Mouse (Mus musculus) forelimb bud, embryonic 11.5 days (tissue): ENCODE data around the gene Hdac9.

Experiments
- DNase-seq: peaks from one replicate; pipeline ENCODE4 v3.0.0-alpha.2; 2012; ENCODE audit warnings: low read depth, low spot score

The Hdac9 gene

DNA sequence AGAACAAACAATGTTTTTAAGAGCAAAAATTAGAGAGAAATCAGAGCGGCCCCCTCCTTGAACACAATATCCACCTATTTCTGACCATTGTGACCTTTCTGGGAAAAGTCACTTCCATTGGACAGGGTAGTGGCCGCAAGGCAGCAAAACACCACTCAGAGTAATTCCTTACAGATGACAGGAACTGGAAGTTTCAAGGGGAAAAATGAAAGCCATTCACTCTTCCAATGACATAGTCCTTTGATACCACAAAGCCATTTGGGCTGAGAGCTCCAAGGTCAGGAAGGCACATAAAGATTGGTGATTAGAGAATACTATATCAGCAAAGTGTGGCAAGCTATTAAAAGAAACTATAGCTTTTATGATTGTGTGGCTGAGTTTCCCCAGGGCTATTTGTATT is 574.1 kb downstream of the Hdac9 start:
- DNase-seq: peak; percentile 27

DNA sequence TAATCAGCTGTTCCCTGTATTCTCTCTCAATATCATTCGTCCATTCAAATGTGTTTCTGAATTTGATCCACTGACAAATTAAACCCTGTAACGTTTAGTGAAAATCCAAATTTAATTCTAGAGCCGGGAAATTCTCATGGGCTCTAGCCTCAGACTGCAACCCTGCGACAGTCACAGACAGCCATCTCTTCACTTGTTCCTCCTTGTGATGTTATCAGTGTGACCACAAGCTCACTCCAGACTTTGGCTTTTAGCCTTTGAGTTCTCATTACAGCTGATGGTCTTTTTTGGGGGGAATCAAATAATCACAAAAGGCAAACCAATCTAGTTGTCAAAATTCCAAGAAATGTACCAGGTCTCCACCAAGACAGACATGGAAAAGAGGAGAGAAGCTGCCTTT is 578.0 kb downstream of the Hdac9 start:
- no peak for DNase-seq

DNA sequence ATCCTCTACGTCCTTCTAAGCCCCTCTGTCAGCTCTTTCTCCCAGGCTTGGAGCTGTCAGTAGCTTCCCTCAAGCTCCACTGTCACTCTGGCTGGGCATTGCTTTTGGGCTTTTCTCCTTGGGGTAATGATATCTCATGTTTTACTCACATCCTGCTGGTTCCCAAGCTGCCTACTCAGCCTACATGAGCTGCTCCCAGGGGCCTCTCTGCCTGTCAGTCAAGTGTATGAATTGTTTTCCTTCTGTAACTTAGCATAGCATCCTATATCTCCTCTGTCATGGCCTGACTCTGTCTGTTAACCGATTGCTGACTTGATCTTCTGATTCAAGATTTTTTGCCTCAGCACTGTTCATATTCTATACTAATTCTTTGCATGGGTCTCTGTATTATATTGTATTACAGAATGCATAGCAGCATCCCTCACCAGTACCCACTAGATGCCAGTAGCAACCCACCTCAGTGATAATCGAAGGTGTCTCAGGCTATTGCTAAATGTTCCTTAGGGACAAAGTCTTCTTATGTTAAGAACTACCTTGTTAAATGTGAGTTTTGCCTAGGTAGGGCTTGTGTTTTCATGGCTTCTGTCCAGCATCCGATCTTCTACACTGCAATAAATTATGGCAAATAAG is 582.3 kb downstream of the Hdac9 start:
- no peak for DNase-seq

DNA sequence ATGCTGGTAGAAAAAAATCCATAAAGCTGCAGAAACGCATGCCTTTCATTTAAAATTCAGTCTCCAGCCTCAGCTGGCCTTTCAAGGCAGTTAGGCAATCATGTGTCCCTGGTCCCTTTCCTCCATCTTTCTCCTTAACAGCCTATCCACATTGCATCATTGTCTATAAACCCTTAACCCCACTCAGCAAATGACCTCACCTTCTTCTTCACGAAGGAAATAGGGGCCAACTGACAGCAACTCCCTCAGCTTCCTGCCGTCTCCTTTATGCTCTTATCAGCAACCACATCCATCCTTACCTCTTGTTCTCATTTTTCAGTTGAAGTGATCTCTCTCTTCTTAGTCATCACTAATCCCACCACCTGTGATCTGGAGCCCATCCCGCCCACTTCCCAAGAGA is 584.0 kb downstream of the Hdac9 start:
- no peak for DNase-seq

DNA sequence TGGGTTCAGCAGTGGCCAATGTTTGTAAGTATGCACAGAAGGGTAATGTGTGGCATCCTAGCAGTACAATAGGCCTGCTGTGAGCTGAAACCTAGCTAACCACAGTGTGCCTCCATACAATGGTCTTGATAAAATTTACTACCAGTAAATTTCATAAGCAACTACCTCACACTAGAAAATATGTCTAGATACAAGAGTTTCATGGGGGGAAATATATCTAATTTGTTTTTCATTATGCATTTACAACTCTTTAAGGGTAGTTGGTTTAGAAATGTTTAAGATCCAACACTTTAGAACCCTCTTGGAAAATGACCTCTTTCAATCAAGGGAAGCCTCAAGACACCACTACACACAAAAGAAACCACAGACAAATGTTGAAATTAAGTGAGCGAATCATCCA is 589.8 kb downstream of the Hdac9 start:
- DNase-seq: no peak

DNA sequence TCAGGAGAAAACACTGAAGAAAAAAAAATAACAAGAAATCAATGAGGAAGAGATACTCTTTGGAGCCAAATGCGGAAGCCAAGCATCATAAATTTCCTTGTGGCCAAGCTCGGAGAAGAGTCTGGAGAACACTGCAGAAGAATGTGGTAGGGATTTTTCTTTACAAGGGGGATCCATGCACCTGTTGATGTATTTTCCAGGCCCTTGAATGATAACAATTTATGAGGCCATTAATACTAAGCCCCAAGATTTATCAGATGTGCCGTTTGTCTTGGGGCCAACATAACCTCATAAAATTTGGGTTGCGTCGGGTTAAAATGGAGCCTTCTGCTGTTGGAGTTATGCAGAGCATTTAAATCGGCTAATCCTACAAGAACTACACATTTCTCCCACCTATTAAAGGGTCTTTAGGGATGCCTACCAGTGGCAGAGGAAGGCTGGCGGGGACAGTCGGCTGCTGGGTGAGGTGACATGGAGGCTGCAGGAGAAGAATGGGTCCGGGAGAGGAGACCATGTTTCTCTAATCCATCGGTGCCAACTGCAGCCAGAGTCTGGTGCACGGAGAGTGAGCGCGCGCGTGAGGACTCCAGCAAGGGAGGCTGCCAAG is 604.7 kb downstream of the Hdac9 start:
- DNase-seq: no peak

DNA sequence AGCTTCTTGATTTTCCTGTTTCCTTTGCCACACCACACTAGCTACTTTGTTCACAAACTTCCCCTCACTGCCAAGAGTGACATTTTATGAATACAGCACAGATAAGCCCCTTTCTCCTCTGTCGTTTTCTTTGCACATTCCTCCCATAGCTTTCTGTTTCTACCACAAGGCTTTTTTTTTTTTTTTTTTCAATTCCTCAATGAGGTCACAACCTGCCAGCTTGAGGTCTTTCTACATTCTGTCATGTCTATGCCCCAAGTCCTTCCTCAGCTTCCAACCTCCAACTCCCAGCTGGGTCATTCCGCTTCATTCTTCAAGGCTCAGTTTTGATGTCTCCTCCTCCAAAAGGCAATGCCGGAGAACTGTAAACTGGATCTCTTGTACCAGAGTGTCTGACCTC is 611.4 kb downstream of the Hdac9 start:
- DNase-seq: no peak

DNA sequence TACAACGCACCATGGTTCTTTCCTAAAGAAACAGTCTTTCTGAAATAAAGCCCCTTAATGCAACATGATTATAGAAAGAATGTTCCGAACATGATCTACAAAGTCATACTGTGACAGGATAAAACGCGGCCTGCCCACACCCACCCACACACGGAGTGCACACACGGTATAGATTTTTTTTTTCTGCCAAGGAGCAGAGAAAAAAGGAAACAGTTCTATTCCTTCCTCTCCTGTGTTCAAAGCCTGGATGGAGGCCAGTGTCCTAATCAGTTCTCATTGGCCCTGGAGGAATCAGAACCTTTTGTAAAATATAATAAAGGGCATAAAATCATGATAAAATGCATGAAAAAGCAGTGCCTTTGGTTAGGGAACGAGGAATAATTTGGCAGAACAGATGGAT is 624.5 kb downstream of the Hdac9 start:
- DNase-seq: no peak

DNA sequence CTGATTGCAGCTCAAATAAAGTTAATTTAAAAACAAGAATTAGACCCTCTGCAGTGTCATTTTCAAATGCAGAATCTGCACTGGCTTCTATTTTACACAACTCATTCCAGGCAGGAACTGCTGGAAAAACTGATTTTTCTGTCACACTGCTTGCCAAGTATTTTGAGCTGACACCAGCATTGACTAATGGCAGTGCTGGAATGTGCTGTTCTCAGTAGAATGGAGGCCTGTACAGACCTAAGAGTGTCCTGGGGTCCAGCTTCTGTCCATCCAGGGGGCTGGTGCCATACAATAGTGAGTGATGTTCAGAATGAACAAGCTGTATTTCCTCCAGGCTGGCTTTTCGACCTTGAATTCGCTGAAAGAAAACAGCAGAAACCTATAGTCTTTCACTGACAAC is 629.7 kb downstream of the Hdac9 start:
- no peak for DNase-seq

DNA sequence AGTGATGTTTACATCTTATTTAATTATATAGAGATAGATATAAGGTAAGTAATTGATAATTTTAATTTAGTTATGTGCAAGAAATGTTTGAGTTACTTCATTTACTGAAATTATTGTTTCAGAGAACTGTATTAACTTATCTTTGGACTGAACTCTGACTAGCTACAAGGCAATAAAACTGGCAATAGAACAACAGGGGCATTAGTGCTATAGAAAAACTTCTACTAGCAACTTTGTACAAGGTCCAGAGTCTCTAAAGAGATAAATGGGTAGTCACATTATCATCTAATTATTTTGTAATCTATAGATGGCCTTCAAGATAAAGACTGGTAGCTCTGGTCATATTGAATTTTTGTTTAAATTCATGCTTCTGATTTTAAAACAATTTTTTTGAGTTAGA is 632.0 kb downstream of the Hdac9 start:
- DNase-seq: no peak

DNA sequence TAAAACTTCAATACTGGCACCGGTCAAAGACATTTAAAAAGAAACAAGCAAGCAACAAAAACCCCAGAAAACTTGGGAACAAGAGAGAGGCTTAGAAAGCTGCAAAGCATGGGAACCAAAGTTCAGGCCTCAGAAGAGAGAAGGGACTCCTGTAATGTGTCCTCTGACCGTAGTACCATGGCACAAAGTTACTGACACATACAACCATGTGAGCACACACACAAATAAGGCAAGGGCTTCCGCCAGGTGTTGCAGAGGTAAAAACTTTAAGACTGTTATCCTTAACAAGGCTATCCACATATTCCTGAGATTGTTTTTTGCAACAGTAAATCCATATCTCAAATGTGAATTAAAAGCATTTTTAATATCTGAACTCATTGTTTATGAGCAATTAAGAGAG is 632.5 kb downstream of the Hdac9 start:
- no peak for DNase-seq

DNA sequence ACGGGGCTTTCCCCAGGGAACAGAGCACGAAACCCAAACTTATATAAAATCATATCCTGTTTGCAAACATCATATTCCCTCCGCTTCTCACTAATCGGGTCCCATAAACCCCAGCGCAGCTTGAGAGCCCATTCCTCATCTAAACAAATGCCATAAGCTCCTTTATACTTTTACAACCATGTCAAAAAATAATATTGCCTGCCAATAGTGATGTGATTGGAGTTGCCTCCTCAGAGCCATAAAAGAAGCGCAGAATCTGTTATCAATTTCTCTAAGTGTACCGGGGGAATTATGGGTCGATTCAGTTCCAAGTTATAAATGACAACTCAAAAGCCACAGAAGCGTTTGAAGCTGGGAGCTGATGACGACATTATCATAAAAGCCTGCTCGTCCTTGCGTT is 638.1 kb downstream of the Hdac9 start:
- DNase-seq: no peak

DNA sequence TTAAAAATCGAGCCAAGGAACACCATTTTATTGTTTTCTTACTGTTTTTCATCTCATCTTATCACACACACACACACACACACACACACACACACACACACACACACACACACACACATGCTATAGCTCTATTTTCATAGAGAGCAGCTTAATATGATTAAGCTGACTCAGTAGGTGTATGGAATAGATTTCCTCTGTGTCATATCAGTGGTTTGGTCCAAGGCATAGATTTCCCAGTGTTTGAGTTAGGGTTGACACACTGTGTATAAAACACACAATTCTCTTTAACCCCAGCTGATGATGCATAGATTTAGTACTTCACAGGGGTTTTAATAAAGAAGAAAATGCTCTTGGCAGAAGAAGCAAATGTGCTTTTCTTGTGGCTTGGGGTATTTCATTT is 643.1 kb downstream of the Hdac9 start:
- no peak for DNase-seq

DNA sequence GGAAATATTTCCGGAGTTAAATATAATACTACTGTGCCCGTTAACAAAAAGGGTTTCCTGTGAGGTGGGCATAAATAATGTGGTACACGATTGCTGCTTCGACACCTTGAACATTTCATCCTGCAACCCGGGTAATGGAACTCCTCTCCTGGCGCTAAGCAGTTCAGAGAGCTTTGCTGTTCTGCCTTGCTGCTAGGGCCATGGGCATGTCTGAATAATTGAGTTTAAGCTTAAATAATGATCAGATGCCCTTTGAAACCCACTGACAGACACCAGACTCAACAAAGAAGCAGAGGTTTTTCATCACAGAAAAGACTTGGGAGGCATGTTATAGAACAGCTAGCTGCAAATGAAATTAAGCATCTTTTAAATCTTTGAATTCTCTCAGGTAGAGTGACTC is 646.8 kb downstream of the Hdac9 start:
- DNase-seq: no peak

DNA sequence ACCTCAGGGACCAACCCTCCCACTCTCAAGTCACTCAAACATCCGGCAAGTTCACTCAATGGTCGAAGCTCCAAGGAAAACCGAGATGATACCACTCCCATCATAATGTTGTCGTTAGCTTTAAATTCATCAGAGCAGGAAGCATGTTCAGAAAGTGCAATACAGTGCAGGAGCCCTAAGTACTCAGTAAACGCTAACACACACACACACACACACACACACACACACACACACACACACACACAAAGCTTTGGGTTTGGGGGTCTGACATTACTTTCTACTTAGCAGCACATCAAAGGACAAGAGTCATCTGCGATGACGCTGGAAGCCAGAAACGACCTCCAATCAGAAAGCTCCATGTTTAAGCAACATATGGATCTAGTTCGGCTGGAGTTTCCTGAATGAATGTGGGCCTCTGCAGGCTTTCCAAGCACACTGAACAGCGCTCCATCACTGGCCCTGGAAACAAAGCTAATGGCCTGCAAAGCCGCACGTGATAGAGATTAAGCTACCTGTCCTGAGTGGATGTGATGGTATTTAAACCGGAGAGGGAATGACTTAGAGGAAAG is 647.3 kb downstream of the Hdac9 start:
- peak; percentile 89 for DNase-seq

DNA sequence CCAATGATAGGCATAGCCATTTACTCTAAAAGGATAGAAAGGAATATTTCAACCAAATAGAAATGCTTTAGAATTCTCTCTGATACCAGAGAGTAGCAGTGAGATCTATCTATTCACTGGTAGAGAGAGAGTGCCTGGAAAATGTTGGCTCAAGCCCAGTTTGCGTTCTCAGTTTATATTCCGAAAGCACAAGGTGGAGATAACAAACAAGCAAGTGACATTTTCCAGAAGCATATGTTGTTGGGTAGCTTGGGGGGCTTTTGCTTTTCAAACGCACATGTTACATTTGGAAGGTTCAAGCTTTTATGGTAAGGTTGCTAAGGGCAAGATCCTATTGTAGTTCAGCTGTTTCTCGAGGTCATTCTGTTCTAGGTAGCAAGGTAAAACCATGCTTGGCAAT is 657.2 kb downstream of the Hdac9 start:
- no peak for DNase-seq

DNA sequence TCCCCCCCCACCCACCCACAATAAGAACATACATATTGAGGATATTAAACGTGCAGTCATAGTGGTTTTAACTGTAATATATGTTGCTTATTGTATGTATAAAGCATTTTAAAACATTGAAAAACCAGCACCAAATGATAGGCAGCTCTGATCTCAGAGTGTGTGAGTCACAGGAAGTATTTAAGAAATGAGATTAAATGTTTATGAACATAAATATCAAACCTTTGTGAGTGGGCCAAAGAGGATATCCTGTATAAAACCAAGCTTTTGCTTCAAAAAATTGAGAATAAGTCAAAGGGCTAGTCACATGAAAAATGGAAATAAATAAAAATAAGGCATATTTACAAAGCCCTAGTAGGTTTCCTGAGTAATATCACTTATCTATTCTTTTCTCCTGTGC is 667.7 kb downstream of the Hdac9 start:
- DNase-seq: no peak

DNA sequence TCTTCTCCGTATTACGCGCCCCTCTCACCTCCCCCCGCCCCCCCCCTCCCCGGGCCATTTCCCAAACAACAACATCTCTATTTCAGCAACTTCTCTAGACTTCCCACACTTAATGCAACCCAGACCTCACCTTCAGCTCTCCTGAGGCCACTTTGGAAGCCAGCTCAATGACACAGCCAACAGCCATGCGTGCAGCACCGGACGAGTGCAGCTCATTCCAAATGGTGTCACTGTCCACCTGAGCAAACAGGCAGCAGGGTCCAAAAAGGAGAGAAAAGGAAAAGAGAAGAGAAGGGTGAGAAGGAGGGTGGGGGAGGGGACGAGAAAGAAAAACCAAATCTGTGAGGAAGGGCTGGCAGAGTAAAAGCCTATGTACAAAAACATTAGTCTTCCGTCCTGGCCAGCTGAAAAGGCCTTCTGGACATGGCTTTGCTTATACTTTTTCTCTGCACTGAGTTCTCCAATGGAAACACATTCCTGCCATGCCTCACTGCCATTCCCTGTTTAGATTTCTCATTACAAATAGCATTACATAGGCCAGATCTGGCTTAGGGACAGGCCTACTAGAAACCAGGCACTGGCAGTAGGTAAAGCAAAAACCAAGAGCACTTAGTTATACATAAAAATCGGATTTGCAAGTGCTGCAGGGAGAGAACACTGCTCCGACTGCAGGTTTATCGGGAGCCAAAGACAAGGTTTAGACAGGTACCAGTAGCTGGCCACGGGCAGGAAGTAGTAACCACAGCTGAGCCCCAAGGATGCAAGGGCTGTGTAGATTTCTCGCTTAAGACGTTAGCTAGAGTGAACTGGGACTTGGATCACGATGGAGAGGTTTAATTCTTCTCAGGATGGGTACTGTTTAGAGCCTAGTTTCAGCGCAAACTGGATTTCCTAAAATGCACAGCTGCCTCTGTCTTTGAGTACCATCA is 668.4 kb downstream of the Hdac9 start:
- DNase-seq: no peak

DNA sequence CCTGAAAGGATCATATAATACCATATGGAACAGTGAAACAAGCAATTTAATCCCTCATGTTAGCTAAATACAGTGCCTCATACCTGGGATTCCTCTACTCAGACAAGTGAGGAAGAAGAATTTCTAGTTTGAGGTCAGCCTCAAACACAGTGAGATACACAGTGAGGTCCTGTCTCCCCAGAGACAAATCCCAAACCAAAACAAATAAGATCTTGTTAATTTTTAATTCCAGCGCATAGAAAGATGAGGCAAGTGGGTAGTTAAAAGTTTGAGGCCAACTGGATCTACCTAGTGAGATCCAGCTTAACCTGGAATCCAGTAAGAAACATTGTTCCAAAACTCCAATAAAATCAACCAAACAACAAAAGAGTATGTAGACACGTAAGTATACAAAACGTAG is 678.1 kb downstream of the Hdac9 start:
- no peak for DNase-seq

DNA sequence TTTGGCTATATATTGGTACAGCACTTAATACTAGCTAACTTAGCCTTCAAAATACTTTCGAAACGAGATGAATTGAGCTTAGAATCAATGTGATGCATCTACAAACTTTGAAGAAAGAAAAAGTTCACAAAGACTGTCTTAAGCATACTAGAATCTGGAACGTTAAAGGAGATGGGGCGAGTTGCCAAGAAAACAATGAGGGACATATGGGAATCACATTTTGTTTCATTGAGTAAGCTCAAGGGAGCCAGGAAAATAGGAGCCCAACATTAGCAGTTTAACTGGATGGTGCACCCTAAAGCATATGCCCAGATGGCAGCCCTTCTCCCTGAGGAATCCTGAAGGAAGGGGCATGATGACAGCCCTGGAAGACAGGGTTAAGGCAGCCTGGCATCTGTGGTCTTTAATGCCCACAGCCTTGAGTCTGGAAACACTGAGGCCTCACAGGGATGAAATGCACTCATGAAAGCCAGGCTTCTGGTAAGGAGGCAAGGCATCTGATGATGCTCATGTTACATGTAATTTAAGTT is 685.2 kb downstream of the Hdac9 start:
- DNase-seq: no peak

DNA sequence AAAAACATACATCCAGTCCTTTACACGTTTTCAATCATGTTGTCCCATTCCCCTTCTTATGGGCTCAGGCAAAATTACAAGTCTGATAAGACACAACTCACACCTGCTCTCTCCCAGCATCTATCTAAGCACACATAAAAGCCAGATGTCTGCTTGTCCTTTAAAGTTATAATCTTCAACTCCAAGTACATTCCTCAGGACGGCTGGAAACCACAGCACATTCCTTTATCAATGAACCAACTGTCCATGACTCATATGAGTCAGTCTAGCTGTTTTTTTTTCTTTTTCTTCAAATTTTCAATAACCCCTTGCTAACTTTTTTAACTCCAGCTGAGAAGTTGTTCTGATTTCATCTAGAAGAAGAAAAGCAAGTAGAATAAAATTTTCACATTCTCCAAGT is 692.4 kb downstream of the Hdac9 start:
- no peak for DNase-seq

DNA sequence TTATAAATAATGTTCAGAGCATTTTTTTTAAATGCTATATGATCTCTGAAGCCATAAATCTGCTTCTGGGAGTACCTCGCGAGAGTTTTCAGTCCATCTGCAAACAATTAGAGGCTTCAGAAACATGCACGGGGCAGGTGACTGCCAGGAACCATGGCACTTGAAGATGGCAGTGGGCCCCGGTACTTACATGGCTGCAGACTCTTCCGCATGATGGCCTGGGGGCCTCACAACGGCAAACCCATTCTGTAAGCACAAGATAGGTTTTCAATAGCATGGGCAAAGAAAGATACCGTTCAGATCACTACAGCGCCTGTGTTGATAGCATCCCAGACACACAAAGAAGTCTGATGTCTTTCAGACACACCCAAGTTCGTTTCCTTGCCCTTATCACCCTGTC is 695.9 kb downstream of the Hdac9 start:
- peak; percentile 72 for DNase-seq
